Mouse (Mus musculus) T-cell, adult 2 months (primary cell): ENCODE measurements around the gene Rab5b.

ENCODE experiments used
- DNase-seq: peaks from one replicate; pipeline ENCODE4 v3.0.0; 2022; ENCODE audit warnings: low spot score

The Rab5b gene

GRCm38 (mm10) chr10:128699006-128699405, 2.9 kb upstream of the Rab5b start:
- DNase-seq = no peak

GRCm38 (mm10) chr10:128697072-128697725, 1.1 kb upstream of the Rab5b start:
- no peak for DNase-seq

DNA sequence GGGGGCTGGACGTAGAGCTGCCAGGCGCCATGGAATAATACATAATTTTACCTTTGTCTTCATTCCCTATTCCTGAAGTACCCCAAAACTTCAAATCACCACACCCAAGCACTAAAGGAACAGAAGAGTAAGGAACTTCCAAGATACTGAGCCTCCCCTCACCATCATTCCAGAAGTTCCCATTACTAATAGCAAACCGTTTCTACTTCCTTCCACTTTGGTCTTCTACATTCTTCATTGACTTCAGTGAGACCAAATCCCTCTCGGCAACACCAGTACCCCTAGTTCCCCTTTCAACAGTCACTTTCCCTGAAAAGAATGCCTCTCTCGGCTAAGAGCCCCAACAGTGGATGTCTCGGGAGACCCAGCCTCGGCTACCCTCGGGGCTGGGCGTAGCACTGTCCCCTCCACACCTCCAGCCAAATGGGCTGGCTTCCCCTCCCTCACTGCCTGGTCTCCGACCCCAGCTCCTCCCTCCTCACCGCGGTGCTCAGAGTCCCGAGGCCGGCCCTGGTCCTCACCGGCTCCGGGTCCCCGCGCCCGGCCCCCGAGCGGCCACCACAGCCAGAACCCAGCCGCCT, 563 bp downstream of the Rab5b start:
- no peak for DNase-seq

GRCm38 (mm10) chr10:128674469-128675008, 21.5 kb downstream of the Rab5b start:
- DNase-seq = peak; percentile 37

GRCm38 (mm10) chr10:128673763-128674468, 22.1 kb downstream of the Rab5b start, which contains the start of gene Suox:
Gene Suox (minus strand): TSS chr10:128674073.
- DNase-seq = peak; percentile 74

- DNase-seq = no peak
These were observed 24.9 kb downstream of the Rab5b start for GRCm38 (mm10) chr10:128671148-128671547.

DNA sequence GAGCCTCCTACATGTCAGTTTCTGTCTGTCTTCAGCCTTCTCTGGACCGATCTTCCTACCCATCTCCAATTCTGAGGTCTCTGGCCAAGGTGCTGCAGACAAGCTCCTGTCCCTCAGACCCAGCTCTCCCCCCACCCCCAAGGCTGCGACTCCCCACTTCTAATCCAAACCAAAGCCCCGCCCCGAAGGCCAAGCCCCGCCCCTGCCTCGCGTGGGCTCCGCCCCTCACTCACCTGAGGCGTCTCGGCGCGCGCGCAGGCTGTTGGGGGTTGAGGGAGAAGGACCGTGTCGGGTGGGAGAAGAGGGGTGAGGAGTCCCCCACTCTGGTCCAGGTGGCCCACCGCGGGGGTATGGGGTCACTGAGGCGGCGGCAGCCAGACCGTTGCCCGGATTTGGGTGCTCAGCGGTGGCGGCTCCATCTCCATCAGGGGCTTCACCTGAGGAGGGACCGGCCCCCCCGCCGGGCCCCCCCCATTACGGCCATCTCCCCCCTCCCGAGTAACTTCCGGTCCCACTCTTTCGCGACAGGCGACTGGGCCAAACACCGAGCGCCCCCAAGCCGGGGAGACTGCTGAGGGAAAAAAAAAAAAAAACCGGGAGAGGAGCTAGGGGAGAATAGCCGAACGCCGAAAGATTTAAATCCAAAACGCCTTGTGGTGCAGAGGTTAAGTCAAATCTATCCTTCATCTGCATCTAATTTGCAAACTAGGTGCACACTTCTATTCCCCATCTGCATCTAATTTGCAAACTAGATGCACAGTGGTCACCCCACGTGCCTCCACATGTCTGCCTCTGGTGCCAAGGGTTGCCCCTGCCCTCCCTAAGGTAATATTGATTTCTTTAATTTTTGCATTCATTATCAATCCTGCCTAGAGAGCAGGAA, 27.0 kb downstream of the Rab5b start:
- DNase-seq = peak; percentile 52

GRCm38 (mm10) chr10:128665806-128666205, 30.3 kb downstream of the Rab5b start:
- no peak for DNase-seq

DNA sequence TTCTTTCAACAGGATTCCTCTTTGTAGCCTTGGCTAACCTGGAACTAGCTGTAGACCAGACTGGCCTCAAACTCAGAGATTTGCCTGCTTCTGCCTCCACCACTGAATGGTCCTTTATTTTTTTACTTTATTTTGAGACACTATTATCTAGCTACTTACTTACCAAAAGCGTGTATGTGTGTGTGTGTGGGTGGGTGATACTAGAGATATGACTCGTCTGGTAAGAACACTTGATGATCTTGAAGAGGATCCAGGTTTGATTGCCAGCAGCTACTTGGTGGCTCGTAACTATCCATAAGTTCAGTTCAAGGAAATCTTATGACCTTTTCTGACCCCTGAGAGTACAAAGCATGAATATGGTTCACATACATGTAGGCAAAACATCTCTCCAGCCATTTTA, 30.8 kb downstream of the Rab5b start:
- no peak for DNase-seq

GRCm38 (mm10) chr10:128664808-128665207, 31.3 kb downstream of the Rab5b start:
- DNase-seq = no peak

DNA sequence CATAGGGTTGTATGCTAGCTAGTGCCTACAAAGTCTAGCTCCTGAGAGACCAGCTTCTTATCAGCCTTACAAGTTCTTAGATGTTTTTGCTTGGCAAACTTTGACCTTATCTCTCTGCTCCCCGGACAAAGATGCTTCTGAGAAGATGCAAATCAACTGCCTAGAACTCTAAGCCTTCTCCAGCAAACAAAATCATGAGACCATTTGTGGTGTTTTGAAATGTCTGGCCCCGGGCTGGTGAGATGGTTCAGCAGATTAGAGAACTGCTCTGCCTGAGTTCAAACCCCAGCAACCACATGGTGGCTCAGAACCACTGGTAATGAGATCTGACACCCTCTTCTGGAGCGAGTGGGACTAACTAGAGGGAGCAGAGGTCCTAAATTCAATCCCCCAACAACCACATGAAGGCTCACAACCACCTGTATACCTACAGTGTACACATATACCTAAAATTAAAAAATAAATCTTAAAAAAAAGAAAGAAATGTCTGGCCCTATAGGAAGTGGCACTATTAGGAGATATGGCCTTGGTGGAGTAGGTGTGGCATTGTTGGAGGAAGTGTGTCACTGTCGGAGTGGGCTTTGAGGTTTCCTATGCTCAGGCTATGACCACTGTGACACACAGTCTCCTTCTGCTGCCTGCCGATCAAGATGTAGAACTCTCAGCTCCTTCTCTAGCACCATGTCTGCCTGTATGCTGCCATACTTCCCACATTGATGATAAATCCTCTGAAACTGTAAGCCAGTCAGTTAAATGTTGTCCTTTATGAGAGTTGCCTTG, 32.4 kb downstream of the Rab5b start:
- DNase-seq = no peak

DNA sequence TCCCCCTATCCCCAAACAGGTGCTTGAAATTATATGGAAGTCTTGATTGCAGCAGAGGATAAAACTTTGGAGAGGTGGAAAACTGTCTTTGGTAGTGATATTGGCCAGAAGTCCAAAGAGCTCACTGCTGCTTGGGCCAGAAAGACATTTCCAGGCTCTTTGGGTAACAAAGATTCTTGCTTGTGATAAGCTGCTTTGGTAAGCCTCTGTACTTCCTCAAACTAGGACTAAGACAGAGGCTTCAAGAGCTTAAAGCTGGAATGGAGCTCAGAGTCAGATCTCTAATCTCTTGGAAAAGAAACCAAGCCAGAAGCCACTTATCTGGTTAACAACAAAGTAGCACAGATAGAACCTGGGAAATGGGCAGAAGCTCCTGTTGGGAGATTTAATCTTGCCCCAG, 33.6 kb downstream of the Rab5b start:
- DNase-seq = no peak

- DNase-seq = no peak
These were observed 36.6 kb downstream of the Rab5b start for GRCm38 (mm10) chr10:128659490-128659889.

DNA sequence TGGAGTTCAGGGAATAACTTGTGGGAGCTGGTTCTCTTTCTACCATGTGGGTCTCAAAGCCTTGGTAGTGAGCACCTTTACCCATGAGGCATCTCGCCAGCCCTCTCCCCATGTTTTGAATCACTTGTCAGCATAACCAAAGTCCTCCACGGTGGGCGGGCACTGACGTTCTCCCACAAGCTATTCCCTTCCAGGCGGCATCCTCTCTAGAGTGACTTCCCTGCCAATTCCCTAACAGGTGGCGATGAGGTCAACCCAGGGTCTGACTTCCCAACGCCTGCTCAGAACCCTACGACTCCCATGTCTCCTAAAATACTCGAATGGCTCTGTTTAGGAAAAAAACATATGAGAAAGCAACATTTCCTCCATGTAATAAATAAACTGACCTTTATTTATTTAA, 38.2 kb downstream of the Rab5b start:
- no peak for DNase-seq

- DNase-seq = no peak
These were observed 39.3 kb downstream of the Rab5b start for GRCm38 (mm10) chr10:128656731-128657130.

DNA sequence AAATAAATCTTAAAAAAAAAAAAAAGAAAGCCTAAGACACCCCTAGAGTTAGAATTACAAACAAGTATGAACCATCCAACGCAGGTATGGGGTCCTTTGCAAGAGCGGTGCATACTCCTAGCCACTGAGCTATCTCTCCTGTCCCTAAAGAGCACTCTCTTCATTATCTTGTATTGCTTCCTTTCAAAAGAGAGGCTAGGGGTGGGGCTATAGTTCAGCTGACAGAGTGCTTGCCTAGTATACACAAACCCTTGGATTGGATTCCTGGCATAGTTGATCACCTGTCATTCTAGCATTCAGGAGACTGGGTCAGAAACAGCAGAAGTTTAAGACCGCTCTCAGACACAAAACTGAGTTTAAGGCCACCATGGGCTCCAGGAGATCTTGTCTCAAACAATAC, 40.8 kb downstream of the Rab5b start:
- DNase-seq = no peak

DNA sequence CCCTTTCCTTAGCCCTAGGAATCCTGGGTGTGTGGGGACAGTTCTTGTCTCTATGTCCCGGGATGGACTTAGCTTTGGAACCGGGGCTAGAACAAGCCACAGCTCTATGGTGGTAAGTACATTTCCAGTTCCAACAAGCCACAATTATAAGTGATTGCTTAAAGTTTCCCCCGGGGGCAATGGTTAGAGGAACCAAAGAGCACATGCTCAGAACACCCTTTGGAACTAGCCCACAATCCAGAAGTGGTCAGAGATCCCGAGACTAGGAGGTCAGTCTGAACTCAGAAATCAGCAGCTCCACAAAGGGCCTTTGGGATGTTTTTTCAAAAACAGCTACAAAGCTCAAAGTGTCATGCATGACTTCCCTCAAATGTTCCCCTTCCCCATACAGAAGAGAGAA, 42.2 kb downstream of the Rab5b start:
- no peak for DNase-seq

GRCm38 (mm10) chr10:128646139-128647089, 49.6 kb downstream of the Rab5b start:
- DNase-seq = peak; percentile 34

GRCm38 (mm10) chr10:128645111-128646011, 50.7 kb downstream of the Rab5b start, which contains the start of gene Ikzf4:
Gene Ikzf4 (minus strand): TSS chr10:128645991.
- peak; percentile 59 for DNase-seq
